In the genomic region with DNA sequence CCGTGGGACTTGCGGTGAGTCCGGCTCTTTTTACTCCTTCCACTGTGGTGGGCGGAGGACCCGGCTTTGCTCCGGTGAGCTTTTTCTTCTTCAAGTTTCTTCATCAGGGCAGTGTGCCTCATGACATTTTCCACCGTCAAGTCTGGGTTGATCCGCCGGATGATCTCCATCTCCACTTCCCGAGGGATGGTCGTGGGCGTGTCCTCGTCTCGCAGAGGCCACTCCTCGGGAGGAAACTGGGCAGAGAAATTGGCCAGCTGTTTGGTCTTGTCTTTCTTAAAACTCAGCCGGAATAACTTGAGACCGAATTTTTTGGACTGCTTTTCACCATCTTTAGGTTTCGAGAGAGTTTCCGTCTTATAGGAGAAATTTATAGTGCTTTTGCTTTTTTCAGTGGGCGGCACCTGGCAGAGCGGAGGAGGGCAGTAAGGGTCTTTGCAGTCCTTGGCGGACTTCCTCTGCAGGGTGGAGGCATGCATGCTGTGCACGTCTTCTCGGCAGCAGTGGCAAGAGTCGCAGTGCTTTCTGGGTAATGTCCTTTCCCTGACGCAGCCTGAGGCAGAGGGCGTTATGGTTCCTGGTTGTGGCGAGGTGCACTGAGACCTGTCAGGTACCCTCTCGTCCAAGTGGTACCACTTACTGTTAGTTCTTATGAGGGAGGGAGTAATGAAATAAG, we compare ENCODE assay signal across 11 mouse cellular contexts.
"Had no signal": no experiment of that assay in that cellular context is flagged by ENCODE, and none has a peak within 500 bp of the region (broad histone marks: within the 10 kb centered on the region; RNA-seq: fewer than 3 reads in every experiment).

No protein-coding gene starts in this region.

- DNase-seq: kidney, adult 8-10 months; kidney, postnatal 25 days; lung, adult 2 months; lung, postnatal 4 days; right cerebral cortex, postnatal 14 days had no signal

- H3K4me1 ChIP-seq: limb, embryonic 10.5 days; liver, embryonic 15.5 days; midbrain, embryonic 12.5 days; stomach, embryonic 15.5 days had no signal

- H3K36me3 ChIP-seq: liver, embryonic 15.5 days had no signal

- H3K4me3 ChIP-seq: left cerebral cortex, adult 2 months; limb, embryonic 10.5 days; liver, embryonic 15.5 days; midbrain, embryonic 12.5 days; stomach, embryonic 15.5 days had no signal

- H3K9me3 ChIP-seq: limb, embryonic 10.5 days; liver, embryonic 15.5 days; midbrain, embryonic 12.5 days; stomach, embryonic 15.5 days had no signal

- ATAC-seq: lung, postnatal 0 days had no signal

- H3K27me3 ChIP-seq: liver, embryonic 15.5 days; midbrain, embryonic 12.5 days; stomach, embryonic 15.5 days had no signal
